Mouse (Mus musculus): Measurements from ENCODE around the gene Ceacam20. TPM values are rescaled to one million over a fixed set of nuclear protein-coding genes. Genes with fewer than 3 reads are reported as not detected.
A peak's percentile ranks its signal among the peaks of the same experiment; 100 is the strongest.
"Not testable (repeated sequence)": the region's sequence is repeated elsewhere in the genome, so short reads cannot be mapped to it uniquely, and the experiment has no call there.

The Ceacam20 gene
- polyA plus RNA-seq, 1 experiment, result not detected

- Histone ChIP-seq H3K27me3 (ENCODE audit: control insufficient read depth, insufficient read depth, low read length) (no peaks in the 10 kb centered on the region), H3K4me1 (ENCODE audit: control insufficient read depth, insufficient read depth, insufficient read length) (peaks cover 15% of the 10 kb centered on the region; the same call in 1 of the 2 replicates), H3K4me3 (ENCODE audit: extremely low read depth, insufficient read depth, insufficient read length) (no peak overlapping the region), H3K36me3 (ENCODE audit: control insufficient read depth, insufficient read depth, low read length) (no peaks in the 10 kb centered on the region), H3K27ac (ENCODE audit: insufficient read depth, low read length) (no peak overlapping the region; the same call in 1 of the 2 replicates)
- WGBS, result 25% methylated on average over 2 of the region's 2 CpGs
- DNase-seq (ENCODE audit: low read depth in 1 of 2, low spot score in 2 of 2), result no peak
- TF ChIP-seq POLR2A (IDR thresholded peaks at IDR 0.05; ENCODE audit: low read depth, low read length), result no peak
- TF ChIP-seq CTCF (IDR thresholded peaks at IDR 0.05; ENCODE audit: extremely low read depth, insufficient read depth, insufficient read length, insufficient replicate concordance), result no peak
Observed at GRCm38 (mm10) chr7:19926849-19927480, 38.2 kb upstream of the Ceacam20 start.

GRCm38 (mm10) chr7:19928486-19928885 is 36.7 kb upstream of the Ceacam20 start:
- Histone ChIP-seq H3K27ac (ENCODE audit: insufficient read depth, low read length) (no peak overlapping the region), H3K4me1 (ENCODE audit: control insufficient read depth, insufficient read depth, insufficient read length) (peaks cover 16% of the 10 kb centered on the region; the same call in 1 of the 2 replicates), H3K27me3 (ENCODE audit: control insufficient read depth, insufficient read depth, low read length) (no peaks in the 10 kb centered on the region), H3K36me3 (ENCODE audit: control insufficient read depth, insufficient read depth, low read length) (no peaks in the 10 kb centered on the region), H3K4me3 (ENCODE audit: extremely low read depth, insufficient read depth, insufficient read length) (no peak overlapping the region)
- TF ChIP-seq POLR2A (IDR thresholded peaks at IDR 0.05; ENCODE audit: low read depth, low read length) (no peak), CTCF (IDR thresholded peaks at IDR 0.05; ENCODE audit: extremely low read depth, insufficient read depth, insufficient read length, insufficient replicate concordance) (no peak)
- 86% methylated on average over 5 of the region's 5 CpGs for WGBS
- DNase-seq (ENCODE audit: low read depth in 1 of 2, low spot score in 2 of 2), result no peak

- not testable (repeated sequence) for DNase-seq (ENCODE audit: low read depth in 1 of 2, low spot score in 2 of 2); H3K4me3 ChIP-seq (ENCODE audit: extremely low read depth, insufficient read depth, insufficient read length); H3K36me3 ChIP-seq (ENCODE audit: control insufficient read depth, insufficient read depth, low read length); H3K27ac ChIP-seq (ENCODE audit: insufficient read depth, low read length); H3K27me3 ChIP-seq (ENCODE audit: control insufficient read depth, insufficient read depth, low read length)
- peaks cover 19% of the 10 kb centered on the region; the same call in 1 of the 2 replicates for H3K4me1 ChIP-seq (ENCODE audit: control insufficient read depth, insufficient read depth, insufficient read length)
- 89% methylated on average over 6 of the region's 6 CpGs for WGBS
Observed at GRCm38 (mm10) chr7:19930481-19930880, 34.7 kb upstream of the Ceacam20 start.

- Histone ChIP-seq H3K27ac (ENCODE audit: insufficient read depth, low read length) (peak overlapping the region; percentile 59), H3K4me1 (ENCODE audit: control insufficient read depth, insufficient read depth, insufficient read length) (peaks cover 16% of the 10 kb centered on the region; the same call in 1 of the 2 replicates), H3K36me3 (ENCODE audit: control insufficient read depth, insufficient read depth, low read length) (no peaks in the 10 kb centered on the region), H3K27me3 (ENCODE audit: control insufficient read depth, insufficient read depth, low read length) (no peaks in the 10 kb centered on the region), H3K4me3 (ENCODE audit: extremely low read depth, insufficient read depth, insufficient read length) (no peak overlapping the region)
- TF ChIP-seq CTCF (IDR thresholded peaks at IDR 0.05; ENCODE audit: extremely low read depth, insufficient read depth, insufficient read length, insufficient replicate concordance) (no peak), POLR2A (IDR thresholded peaks at IDR 0.05; ENCODE audit: low read depth, low read length) (no peak)
- DNase-seq (ENCODE audit: low read depth in 1 of 2, low spot score in 2 of 2), result peak in 1 of 2 experiments; percentile 48
- WGBS, result 8% methylated on average over 13 of the region's 13 CpGs
Observed at GRCm38 (mm10) chr7:19932133-19932876, 32.9 kb upstream of the Ceacam20 start.

- H3K27ac ChIP-seq (ENCODE audit: insufficient read depth, low read length), result peak overlapping the region; percentile 59; the same call in 1 of the 2 replicates
- H3K4me1 ChIP-seq (ENCODE audit: control insufficient read depth, insufficient read depth, insufficient read length), result peaks cover 16% of the 10 kb centered on the region; the same call in 1 of the 2 replicates
- peak; percentile 53 to 61 for DNase-seq (ENCODE audit: low read depth in 1 of 2, low spot score in 2 of 2)
- peak overlapping the region; percentile 20; the same call in 1 of the 2 replicates for H3K4me3 ChIP-seq (ENCODE audit: extremely low read depth, insufficient read depth, insufficient read length)
- H3K27me3 ChIP-seq (ENCODE audit: control insufficient read depth, insufficient read depth, low read length), result no peaks in the 10 kb centered on the region
- no peak for TF ChIP-seq POLR2A (IDR thresholded peaks at IDR 0.05; ENCODE audit: low read depth, low read length)
- no peak for TF ChIP-seq CTCF (IDR thresholded peaks at IDR 0.05; ENCODE audit: extremely low read depth, insufficient read depth, insufficient read length, insufficient replicate concordance)
- WGBS, result 3% methylated on average over 21 of the region's 21 CpGs
- no peaks in the 10 kb centered on the region for H3K36me3 ChIP-seq (ENCODE audit: control insufficient read depth, insufficient read depth, low read length)
Observed at GRCm38 (mm10) chr7:19932877-19933809, 32.1 kb upstream of the Ceacam20 start.

GRCm38 (mm10) chr7:19935171-19935751 is 30.0 kb upstream of the Ceacam20 start:
- peak; percentile 15 to 53 for DNase-seq (ENCODE audit: low read depth in 1 of 2, low spot score in 2 of 2)
- Histone ChIP-seq H3K27ac (ENCODE audit: insufficient read depth, low read length) (0 out of 2 replicates have a peak overlapping the region, but pooled peaks have one; percentile 24), H3K36me3 (ENCODE audit: control insufficient read depth, insufficient read depth, low read length) (no peaks in the 10 kb centered on the region), H3K4me1 (ENCODE audit: control insufficient read depth, insufficient read depth, insufficient read length) (peaks cover 21% of the 10 kb centered on the region; the same call in 1 of the 2 replicates), H3K4me3 (ENCODE audit: extremely low read depth, insufficient read depth, insufficient read length) (peak overlapping the region; percentile 29; the same call in 1 of the 2 replicates), H3K27me3 (ENCODE audit: control insufficient read depth, insufficient read depth, low read length) (no peaks in the 10 kb centered on the region)
- TF ChIP-seq CTCF (IDR thresholded peaks at IDR 0.05; ENCODE audit: extremely low read depth, insufficient read depth, insufficient read length, insufficient replicate concordance), result no peak
- TF ChIP-seq POLR2A (IDR thresholded peaks at IDR 0.05; ENCODE audit: low read depth, low read length), result no peak
- WGBS, result 5% methylated on average over 20 of the region's 20 CpGs
